Mouse (Mus musculus): Measurements from ENCODE around the gene Cmss1. TPM values are rescaled to one million over a fixed set of nuclear protein-coding genes. Genes with fewer than 3 reads are reported as not detected.

Gene Cmss1
- polyA plus RNA-seq, 1 experiment: 14.1 TPM

- Histone ChIP-seq H3K27ac (ENCODE audit: insufficient read depth, low read length) (no peak overlapping the region), H3K36me3 (ENCODE audit: control insufficient read depth, insufficient read depth, low read length, poor library complexity, severe bottlenecking) (no peaks in the 10 kb centered on the region), H3K9me3 (replicated peaks; ENCODE audit: control insufficient read depth, insufficient read depth, low read length, poor library complexity, severe bottlenecking) (no peaks in the 10 kb centered on the region), H3K4me1 (ENCODE audit: control insufficient read depth, insufficient read depth, low read length) (no peaks in the 10 kb centered on the region), H3K27me3 (ENCODE audit: control insufficient read depth, insufficient read depth, low read length, poor library complexity, severe bottlenecking) (no peaks in the 10 kb centered on the region), H3K4me3 (ENCODE audit: low read depth, low read length) (no peak overlapping the region), H3K9ac (ENCODE audit: low read depth, poor library complexity, severe bottlenecking) (no peak overlapping the region)
- no peak for TF ChIP-seq EP300 (IDR thresholded peaks at IDR 0.05; ENCODE audit: insufficient read depth, low read depth, low read length)
- TF ChIP-seq POLR2A (IDR thresholded peaks at IDR 0.05; ENCODE audit: insufficient read depth, low read length): no peak
These were observed 71.9 kb downstream of the Cmss1 start for GRCm38 (mm10) chr16:57534811-57535210.

DNA sequence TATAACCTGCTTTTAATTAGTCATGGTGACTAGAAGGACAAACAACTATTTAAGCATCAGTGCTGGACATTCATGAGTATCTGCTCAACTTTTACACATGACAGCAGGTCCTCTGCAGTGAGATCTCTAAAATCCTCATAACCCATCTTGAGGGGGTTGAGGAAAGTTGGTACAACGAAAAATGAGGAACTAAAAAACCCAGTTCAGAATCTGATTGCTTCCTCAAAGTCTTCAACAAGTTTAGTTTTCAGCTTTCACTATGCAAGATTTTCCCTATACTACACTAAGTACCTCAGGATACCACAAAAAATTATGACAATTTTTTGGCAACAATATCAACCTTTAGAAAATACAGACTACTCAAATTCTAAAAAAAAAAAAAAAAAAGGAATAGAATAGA is 72.3 kb downstream of the Cmss1 start:
- no peaks in the 10 kb centered on the region for H3K27me3 ChIP-seq (ENCODE audit: control insufficient read depth, insufficient read depth, low read length, poor library complexity, severe bottlenecking)
- no peaks in the 10 kb centered on the region for H3K4me1 ChIP-seq (ENCODE audit: control insufficient read depth, insufficient read depth, low read length)
- no peak overlapping the region for H3K4me3 ChIP-seq (ENCODE audit: low read depth, low read length)
- H3K36me3 ChIP-seq (ENCODE audit: control insufficient read depth, insufficient read depth, low read length, poor library complexity, severe bottlenecking): no peaks in the 10 kb centered on the region
- H3K9ac ChIP-seq (ENCODE audit: low read depth, poor library complexity, severe bottlenecking): no peak overlapping the region
- H3K9me3 ChIP-seq (replicated peaks; ENCODE audit: control insufficient read depth, insufficient read depth, low read length, poor library complexity, severe bottlenecking): no peaks in the 10 kb centered on the region
- no peak overlapping the region for H3K27ac ChIP-seq (ENCODE audit: insufficient read depth, low read length)
- no peak for TF ChIP-seq POLR2A (IDR thresholded peaks at IDR 0.05; ENCODE audit: insufficient read depth, low read length)
- TF ChIP-seq EP300 (IDR thresholded peaks at IDR 0.05; ENCODE audit: insufficient read depth, low read depth, low read length): no peak
- TF ChIP-seq CTCF (IDR thresholded peaks at IDR 0.05; ENCODE audit: low read depth, low read length): no peak

GRCm38 (mm10) chr16:57532081-57532493 is 74.6 kb downstream of the Cmss1 start:
- no peaks in the 10 kb centered on the region for H3K27me3 ChIP-seq (ENCODE audit: control insufficient read depth, insufficient read depth, low read length, poor library complexity, severe bottlenecking)
- no peaks in the 10 kb centered on the region for H3K9me3 ChIP-seq (replicated peaks; ENCODE audit: control insufficient read depth, insufficient read depth, low read length, poor library complexity, severe bottlenecking)
- no peaks in the 10 kb centered on the region for H3K36me3 ChIP-seq (ENCODE audit: control insufficient read depth, insufficient read depth, low read length, poor library complexity, severe bottlenecking)
- no peak overlapping the region for H3K4me3 ChIP-seq (ENCODE audit: low read depth, low read length)
- TF ChIP-seq CTCF (IDR thresholded peaks at IDR 0.05; ENCODE audit: low read depth, low read length): no peak
- no peak for TF ChIP-seq EP300 (IDR thresholded peaks at IDR 0.05; ENCODE audit: insufficient read depth, low read depth, low read length)
- TF ChIP-seq POLR2A (IDR thresholded peaks at IDR 0.05; ENCODE audit: insufficient read depth, low read length): no peak
- H3K4me1 ChIP-seq (ENCODE audit: control insufficient read depth, insufficient read depth, low read length): no peaks in the 10 kb centered on the region
- H3K9ac ChIP-seq (ENCODE audit: low read depth, poor library complexity, severe bottlenecking): no peak overlapping the region
- no peak overlapping the region for H3K27ac ChIP-seq (ENCODE audit: insufficient read depth, low read length)

GRCm38 (mm10) chr16:57530547-57530946 is 76.1 kb downstream of the Cmss1 start:
- H3K27me3 ChIP-seq (ENCODE audit: control insufficient read depth, insufficient read depth, low read length, poor library complexity, severe bottlenecking): no peaks in the 10 kb centered on the region
- TF ChIP-seq CTCF (IDR thresholded peaks at IDR 0.05; ENCODE audit: low read depth, low read length) (no peak), POLR2A (IDR thresholded peaks at IDR 0.05; ENCODE audit: insufficient read depth, low read length) (no peak)
- H3K9ac ChIP-seq (ENCODE audit: low read depth, poor library complexity, severe bottlenecking): no peak overlapping the region
- no peak overlapping the region for H3K27ac ChIP-seq (ENCODE audit: insufficient read depth, low read length)
- no peaks in the 10 kb centered on the region for H3K9me3 ChIP-seq (replicated peaks; ENCODE audit: control insufficient read depth, insufficient read depth, low read length, poor library complexity, severe bottlenecking)
- H3K4me1 ChIP-seq (ENCODE audit: control insufficient read depth, insufficient read depth, low read length): no peaks in the 10 kb centered on the region
- no peaks in the 10 kb centered on the region for H3K36me3 ChIP-seq (ENCODE audit: control insufficient read depth, insufficient read depth, low read length, poor library complexity, severe bottlenecking)
- no peak overlapping the region for H3K4me3 ChIP-seq (ENCODE audit: low read depth, low read length)

GRCm38 (mm10) chr16:57528457-57528856 is 78.2 kb downstream of the Cmss1 start:
- Histone ChIP-seq H3K4me3 (ENCODE audit: low read depth, low read length) (no peak overlapping the region), H3K9ac (ENCODE audit: low read depth, poor library complexity, severe bottlenecking) (no peak overlapping the region), H3K4me1 (ENCODE audit: control insufficient read depth, insufficient read depth, low read length) (no peaks in the 10 kb centered on the region), H3K27me3 (ENCODE audit: control insufficient read depth, insufficient read depth, low read length, poor library complexity, severe bottlenecking) (no peaks in the 10 kb centered on the region), H3K36me3 (ENCODE audit: control insufficient read depth, insufficient read depth, low read length, poor library complexity, severe bottlenecking) (no peaks in the 10 kb centered on the region), H3K27ac (ENCODE audit: insufficient read depth, low read length) (no peak overlapping the region), H3K9me3 (replicated peaks; ENCODE audit: control insufficient read depth, insufficient read depth, low read length, poor library complexity, severe bottlenecking) (no peaks in the 10 kb centered on the region)
- no peak for TF ChIP-seq POLR2A (IDR thresholded peaks at IDR 0.05; ENCODE audit: insufficient read depth, low read length)
- no peak for TF ChIP-seq CTCF (IDR thresholded peaks at IDR 0.05; ENCODE audit: low read depth, low read length)
- TF ChIP-seq EP300 (IDR thresholded peaks at IDR 0.05; ENCODE audit: insufficient read depth, low read depth, low read length): no peak

- no peak overlapping the region for H3K9ac ChIP-seq (ENCODE audit: low read depth, poor library complexity, severe bottlenecking)
- H3K9me3 ChIP-seq (replicated peaks; ENCODE audit: control insufficient read depth, insufficient read depth, low read length, poor library complexity, severe bottlenecking): no peaks in the 10 kb centered on the region
- no peaks in the 10 kb centered on the region for H3K36me3 ChIP-seq (ENCODE audit: control insufficient read depth, insufficient read depth, low read length, poor library complexity, severe bottlenecking)
- no peak overlapping the region for H3K27ac ChIP-seq (ENCODE audit: insufficient read depth, low read length)
- H3K4me1 ChIP-seq (ENCODE audit: control insufficient read depth, insufficient read depth, low read length): no peaks in the 10 kb centered on the region
- TF ChIP-seq CTCF (IDR thresholded peaks at IDR 0.05; ENCODE audit: low read depth, low read length) (no peak), POLR2A (IDR thresholded peaks at IDR 0.05; ENCODE audit: insufficient read depth, low read length) (no peak), EP300 (IDR thresholded peaks at IDR 0.05; ENCODE audit: insufficient read depth, low read depth, low read length) (no peak)
- H3K27me3 ChIP-seq (ENCODE audit: control insufficient read depth, insufficient read depth, low read length, poor library complexity, severe bottlenecking): no peaks in the 10 kb centered on the region
- no peak overlapping the region for H3K4me3 ChIP-seq (ENCODE audit: low read depth, low read length)
These were observed 79.8 kb downstream of the Cmss1 start for GRCm38 (mm10) chr16:57526893-57527292.

All from ES-Bruce4 (cell line).